Mouse (Mus musculus): ENCODE results near the gene Ucma.

GRCm38 (mm10) chr2:4937931-4938330 is 38.0 kb upstream of the Ucma start:
- no peak for TF ChIP-seq POLR2A (IDR thresholded peaks at IDR 0.05; ENCODE audit: low read depth, low read length)
- TF ChIP-seq CTCF (conservative IDR thresholded peaks at IDR 0.05; ENCODE audit: insufficient read depth, insufficient read length, low read depth, low read length): no peak

All from kidney, adult 2 months (tissue).